Mouse (Mus musculus) retina, postnatal 7 days (tissue): ENCODE results near the gene B3gntl1.

Source experiments
- DNase-seq: peaks from one replicate; pipeline ENCODE4 v3.0.0-alpha.2; 2012; ENCODE audit warnings: low read depth, low spot score

The B3gntl1 gene

DNA sequence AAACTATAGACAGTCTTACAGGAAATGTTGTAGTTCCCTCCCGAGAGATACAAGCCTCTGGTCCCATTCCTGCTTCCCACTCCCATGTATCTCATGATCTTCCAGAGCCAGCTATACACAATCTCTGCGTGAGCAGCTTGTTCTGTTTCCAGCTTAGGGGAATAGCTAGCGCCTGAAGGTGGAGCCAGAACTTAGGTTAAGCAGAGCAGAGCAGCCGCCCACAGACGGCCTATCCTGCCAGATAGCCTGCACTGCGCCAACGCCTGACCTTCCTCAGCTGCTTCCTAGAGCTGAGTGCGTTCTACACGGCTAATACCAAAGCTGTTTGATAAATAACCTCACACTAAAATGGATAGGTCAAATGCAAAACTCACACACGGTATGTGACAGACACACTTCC, 23.1 kb downstream of the B3gntl1 start:
- no peak for DNase-seq

DNA sequence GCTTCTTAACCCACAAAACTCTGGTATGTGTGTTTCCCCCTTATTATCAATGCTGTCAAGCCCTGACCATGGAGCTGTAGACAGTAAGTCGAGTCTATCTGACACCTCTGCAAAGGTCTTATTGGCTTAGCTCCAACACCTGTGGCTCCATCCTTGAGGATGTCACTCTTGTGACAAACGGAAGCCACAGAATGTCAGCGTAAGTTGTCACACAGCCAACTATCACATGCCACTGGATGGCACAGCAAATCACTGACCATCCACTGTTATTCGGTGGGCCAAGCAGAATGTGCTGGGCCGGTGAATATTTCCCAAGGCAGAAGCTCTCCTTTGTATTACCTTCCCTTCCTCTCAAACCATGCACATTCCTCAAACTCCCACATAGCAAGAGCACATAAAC, 24.8 kb downstream of the B3gntl1 start:
- no peak for DNase-seq

DNA sequence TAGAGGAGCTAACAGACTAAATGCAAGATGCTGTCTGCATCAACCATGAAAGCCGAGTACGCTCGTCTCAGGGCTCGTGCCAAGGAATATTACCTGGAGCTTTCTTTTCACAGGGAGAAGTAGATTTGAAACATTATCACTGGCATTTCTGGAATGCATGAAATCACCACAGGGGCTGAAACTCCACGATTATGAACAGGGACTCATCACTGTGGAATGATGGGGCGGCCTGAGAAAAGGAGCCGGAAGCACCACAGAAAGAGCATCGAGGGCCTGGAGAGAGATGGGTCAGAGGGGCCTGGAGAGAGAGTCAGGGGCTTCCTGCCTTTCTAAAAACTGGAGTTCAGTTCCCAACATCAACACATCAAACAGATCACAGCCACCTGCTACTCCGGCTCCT, 25.6 kb downstream of the B3gntl1 start:
- no peak for DNase-seq

DNA sequence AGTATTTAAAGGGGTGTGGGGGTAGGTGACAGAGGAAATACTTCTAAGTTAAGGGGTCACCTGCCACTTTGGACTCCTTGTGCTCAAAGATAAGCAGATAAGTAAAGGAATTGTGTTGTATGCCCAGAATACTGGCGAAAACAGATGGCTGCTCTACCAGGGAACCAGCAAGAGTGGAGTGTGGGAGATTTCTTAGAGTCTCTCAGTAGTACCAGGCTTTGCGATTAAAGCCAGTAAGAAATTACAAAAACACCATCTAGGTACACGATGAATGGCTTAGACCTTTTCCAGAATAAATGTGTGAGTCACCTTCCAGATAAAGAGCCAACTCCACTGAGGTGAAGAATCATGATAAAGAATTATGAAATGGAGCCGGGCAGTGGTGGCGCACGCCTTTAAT, 27.6 kb downstream of the B3gntl1 start:
- no peak for DNase-seq

DNA sequence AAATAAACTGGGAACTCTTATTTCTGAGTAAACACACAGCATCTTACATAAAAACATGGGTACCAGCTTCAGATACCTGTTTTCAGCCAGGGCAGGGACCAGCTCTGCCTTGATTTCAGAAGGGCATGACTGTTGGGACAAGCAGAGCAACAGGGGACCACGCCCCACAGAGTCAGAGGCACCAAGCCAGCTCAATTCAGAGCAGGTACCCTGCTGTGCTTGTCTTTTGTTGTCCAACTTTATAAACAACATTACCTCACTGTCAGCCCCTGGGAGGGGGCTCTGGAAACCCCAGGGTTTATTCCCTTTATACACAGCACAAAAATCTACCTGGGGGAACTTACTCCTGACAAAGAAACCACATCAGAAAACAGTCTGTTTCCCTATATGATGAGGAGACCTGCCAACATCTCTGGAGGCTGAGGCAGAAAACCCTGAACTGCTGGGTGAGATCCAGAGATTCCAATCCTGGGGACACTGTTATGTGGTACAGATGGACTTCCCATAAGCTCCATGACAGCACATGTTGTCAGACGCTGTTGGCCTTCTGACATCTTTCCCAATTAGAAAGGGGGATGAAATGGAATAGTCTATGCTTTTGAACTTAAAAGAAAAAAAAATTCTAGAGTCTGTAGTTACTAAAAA, 31.3 kb downstream of the B3gntl1 start:
- no peak for DNase-seq

GRCm38 (mm10) chr11:121636646-121637045, 36.3 kb downstream of the B3gntl1 start:
- DNase-seq = no peak

- no peak for DNase-seq
Observed at GRCm38 (mm10) chr11:121631410-121631809, 41.5 kb downstream of the B3gntl1 start.

DNA sequence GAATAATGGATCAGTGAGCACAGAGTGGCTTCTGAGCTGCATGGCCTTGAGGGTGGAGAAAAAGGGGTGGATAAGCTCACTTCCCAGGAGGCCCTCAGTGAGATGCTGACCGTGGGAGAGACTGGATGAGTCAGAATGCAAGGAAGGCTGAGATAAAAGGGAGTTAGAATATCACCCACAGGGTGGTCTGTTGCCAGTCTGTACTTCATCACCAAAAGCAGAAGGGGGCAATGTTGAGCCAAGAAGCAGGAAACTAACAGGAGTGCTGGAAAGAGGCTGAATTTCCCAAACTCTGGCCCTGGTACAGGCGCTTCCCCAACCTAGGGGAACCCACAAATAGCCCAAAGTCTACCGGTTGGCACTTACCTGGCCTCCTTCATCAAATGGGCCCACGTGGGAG, 42.5 kb downstream of the B3gntl1 start:
- DNase-seq = no peak

- no peak for DNase-seq
Observed at GRCm38 (mm10) chr11:121629529-121629928, 43.4 kb downstream of the B3gntl1 start.

- no peak for DNase-seq
Observed at GRCm38 (mm10) chr11:121627521-121627920, 45.4 kb downstream of the B3gntl1 start.

DNA sequence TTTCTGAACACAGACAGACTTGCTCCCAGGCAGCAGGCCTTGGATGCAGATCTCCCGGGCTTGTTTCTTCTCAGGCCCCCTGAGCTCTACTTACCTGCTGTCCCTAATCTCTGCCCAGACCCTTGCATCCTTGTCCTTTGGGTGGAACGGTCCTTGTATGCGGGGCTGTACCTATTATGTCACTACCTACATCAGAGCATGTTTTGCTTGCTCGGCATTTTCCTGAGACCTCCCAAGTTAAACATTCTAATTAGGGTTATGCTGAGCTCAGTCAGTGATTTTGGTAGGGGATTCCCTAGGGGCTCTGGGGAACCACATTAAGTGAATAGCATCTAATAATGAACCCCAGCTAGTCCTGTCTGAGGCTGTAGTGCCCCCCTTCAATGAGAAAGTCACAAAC, 47.9 kb downstream of the B3gntl1 start:
- no peak for DNase-seq

GRCm38 (mm10) chr11:121617371-121617770, 55.6 kb downstream of the B3gntl1 start:
- DNase-seq = no peak

- no peak for DNase-seq
Observed at GRCm38 (mm10) chr11:121616501-121616900, 56.5 kb downstream of the B3gntl1 start.

DNA sequence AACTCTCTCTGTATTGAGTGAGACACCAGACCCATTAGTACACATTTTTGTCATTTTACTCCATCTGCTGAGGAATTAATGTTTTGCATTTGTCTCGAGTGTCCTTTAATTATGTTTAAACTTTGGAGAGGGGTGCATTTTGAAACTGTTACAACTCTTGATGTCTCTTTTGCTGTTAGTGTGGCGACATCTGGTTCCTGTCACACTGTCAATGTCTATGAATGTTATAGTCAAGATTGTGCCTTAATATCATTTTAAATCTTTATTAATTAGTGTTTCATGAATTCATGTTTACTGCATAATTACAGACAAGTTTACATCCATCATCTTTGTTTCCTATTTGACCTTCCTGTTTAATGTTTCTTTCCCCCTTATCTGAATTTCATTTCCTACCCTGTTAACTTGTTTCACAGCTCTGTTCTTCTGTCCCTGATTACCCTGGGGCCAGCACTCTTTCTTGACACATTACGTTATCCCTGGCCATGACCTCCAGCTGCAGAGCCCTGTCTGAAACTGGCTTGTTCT, 56.9 kb downstream of the B3gntl1 start:
- DNase-seq = no peak

DNA sequence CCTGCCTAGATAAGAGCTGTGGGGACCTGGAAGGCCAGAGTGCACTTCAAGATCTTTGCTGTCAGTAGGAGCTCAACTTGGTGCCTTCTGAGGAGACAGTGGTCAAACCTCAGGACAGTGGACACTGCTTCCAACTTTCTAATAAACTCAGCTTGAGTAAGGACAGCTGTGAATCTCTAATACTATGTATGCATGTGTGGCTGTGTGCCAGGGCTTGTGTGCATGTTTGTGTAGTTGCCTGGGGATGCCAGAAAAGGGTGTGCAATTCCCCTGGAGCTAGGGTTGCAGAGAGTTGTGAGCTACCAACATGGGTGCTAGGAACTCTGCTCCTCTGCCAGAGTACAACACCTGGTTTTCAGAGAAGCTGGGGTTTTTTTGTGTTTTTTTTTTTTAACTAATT, 62.0 kb downstream of the B3gntl1 start:
- no peak for DNase-seq

GRCm38 (mm10) chr11:121605604-121606003, 67.3 kb downstream of the B3gntl1 start:
- DNase-seq = no peak

DNA sequence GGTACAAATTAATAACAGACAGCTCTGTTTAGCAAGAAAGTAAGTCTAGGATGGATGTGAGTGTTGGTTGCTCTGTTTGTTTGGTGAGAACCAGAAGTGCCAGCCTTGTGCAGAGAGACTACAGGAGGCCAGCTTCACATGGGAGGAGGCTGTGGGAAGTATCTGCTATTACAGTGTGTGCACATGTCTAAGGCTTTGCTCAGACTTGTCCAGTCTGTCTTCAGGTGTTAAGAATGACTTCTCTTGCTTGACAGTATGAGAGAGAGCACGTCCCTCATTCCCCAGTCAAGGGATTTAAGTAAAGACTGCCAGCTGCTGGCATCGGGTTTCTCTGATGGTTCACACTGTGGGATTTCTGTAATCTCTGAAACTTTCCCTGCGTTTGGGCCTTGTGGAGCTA, 71.5 kb downstream of the B3gntl1 start:
- no peak for DNase-seq

DNA sequence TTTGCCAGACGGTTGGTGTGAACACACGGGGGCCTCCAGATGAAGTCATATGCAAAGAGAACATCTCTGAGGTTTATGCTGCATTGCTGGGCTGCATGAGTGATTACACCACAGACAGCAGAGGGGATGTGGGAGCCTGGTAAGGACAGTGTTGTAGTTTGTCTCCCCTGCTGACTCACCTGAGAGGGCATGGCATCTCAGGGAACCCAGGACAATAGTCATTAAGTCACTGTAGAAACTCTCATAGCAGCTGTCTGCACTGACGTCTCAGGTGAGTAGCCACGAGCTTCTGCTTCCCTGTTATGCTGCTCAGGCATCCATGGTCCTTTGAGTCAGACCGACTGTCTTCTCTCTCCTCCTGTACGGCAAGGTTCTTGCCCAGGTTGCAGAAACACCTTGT, 75.7 kb downstream of the B3gntl1 start:
- no peak for DNase-seq

DNA sequence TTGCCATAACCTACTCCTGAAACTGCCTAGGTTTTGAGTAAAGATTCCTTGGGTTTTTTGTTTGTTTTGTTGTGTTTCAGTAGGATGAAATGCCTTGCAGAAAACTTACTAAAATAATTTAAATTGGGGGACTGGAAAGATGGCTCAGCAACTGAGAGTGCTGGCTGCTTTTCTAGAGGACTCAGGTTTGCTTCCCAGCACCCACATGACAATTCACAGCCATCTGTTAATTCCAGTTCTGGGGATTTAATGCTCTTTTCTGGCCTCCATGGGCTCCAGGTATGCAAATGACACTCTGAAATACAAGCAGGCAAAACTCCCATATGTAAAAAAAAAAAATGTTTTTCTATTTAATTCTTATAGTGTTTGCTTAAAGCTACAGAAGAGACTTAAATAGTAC, 91.1 kb downstream of the B3gntl1 start:
- DNase-seq = no peak
